Mouse (Mus musculus): ENCODE measurements at regions not wholly inside any gene's neighbourhood (a gene's known extent, or its start where the extent isn't known, plus 50 kb on each side); places are given as distances from the start of the nearest gene placed in this dataset.

- TF ChIP-seq CTCF (IDR thresholded peaks at IDR 0.05; ENCODE audit: low read depth, low read length) (no peak), POLR2A (IDR thresholded peaks at IDR 0.05; ENCODE audit: borderline replicate concordance, low read depth, low read length) (no peak)
Measured at GRCm38 (mm10) chr3:131789177-131789576, 224.6 kb downstream of the Papss1 start.
